Comparison of ENCODE assay signal across 25 mouse cellular contexts in the genomic region with DNA sequence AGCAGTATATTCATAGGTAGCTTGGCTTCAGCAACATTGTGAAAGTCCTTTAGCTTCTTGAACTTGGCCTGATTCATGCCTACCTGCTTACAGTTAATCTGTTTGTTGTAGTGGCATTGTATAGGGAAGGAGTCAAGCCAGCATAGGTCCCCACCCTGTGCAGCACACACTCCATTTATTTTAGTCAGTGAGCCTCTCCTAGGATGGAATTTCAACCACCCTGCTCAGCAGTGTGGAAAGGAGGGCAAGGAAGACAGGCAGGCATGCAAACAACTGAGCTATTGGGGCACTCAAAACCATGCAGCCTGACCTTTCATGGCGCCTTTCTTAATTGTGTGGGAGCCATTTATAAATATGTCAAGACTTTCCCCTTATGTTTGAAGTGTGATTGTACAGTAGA.
A peak's percentile ranks its signal among the peaks of the same experiment; 100 is the strongest.
DNase-seq lines count a peak whose midpoint lies in the region; ATAC-seq and TF ChIP-seq lines count a peak whose summit lies in the region.
"Had no signal": no experiment of that assay in that cellular context is flagged by ENCODE, and none has a peak within 500 bp of the region (broad histone marks: within the 10 kb centered on the region; RNA-seq: fewer than 3 reads in every experiment).

No protein-coding gene starts in this region.

- H3K27ac ChIP-seq in gastrocnemius, adult 2 months: peak overlapping the region; percentile 84
- peak overlapping the region; percentile 72 for H3K27ac ChIP-seq in heart, embryonic 12.5 days (ENCODE audit: poor library complexity, severe bottlenecking)
- no peak overlapping the region for H3K27ac ChIP-seq in kidney, embryonic 14.5 days (ENCODE audit: low read depth, low read length)
- no peak overlapping the region for H3K27ac ChIP-seq in liver, postnatal 0 days (ENCODE audit: low read depth)
- H3K27ac ChIP-seq: hindbrain, embryonic 13.5 days; limb, embryonic 10.5 days; limb, embryonic 15.5 days; liver, embryonic 13.5 days; stomach, embryonic 15.5 days had no signal

- H3K4me2 ChIP-seq in heart, embryonic 12.5 days: no peak overlapping the region
- H3K4me2 ChIP-seq in kidney, embryonic 14.5 days (replicated peaks; ENCODE audit: low read depth, low read length): no peak overlapping the region
- H3K4me2 ChIP-seq in liver, postnatal 0 days (ENCODE audit: low read depth, low read length): no peak overlapping the region
- H3K4me2 ChIP-seq: hindbrain, embryonic 13.5 days; limb, embryonic 15.5 days; liver, embryonic 13.5 days; stomach, embryonic 15.5 days had no signal

- H3K27me3 ChIP-seq in heart, embryonic 12.5 days (replicated peaks): no peaks in the 10 kb centered on the region
- H3K27me3 ChIP-seq in kidney, embryonic 14.5 days (ENCODE audit: control insufficient read depth, insufficient read depth, low read length): no peaks in the 10 kb centered on the region
- no peaks in the 10 kb centered on the region for H3K27me3 ChIP-seq in liver, postnatal 0 days (ENCODE audit: insufficient read depth, low read length)
- H3K27me3 ChIP-seq: CH12.LX; hindbrain, embryonic 13.5 days; limb, embryonic 15.5 days; liver, embryonic 13.5 days; stomach, embryonic 15.5 days had no signal

- peaks cover 16% of the 10 kb centered on the region for H3K36me3 ChIP-seq in heart, embryonic 12.5 days
- no peaks in the 10 kb centered on the region for H3K36me3 ChIP-seq in kidney, embryonic 14.5 days (ENCODE audit: control insufficient read depth, insufficient read depth, low read length)
- H3K36me3 ChIP-seq in liver, postnatal 0 days (replicated peaks; ENCODE audit: insufficient read depth, low read length): no peaks in the 10 kb centered on the region
- H3K36me3 ChIP-seq: hindbrain, embryonic 13.5 days; limb, embryonic 15.5 days; liver, embryonic 13.5 days had no signal

- intact Hi-C loops in gastrocnemius, adult 2 months (cut with DNase I): no loop called here

- peak; percentile 28 for DNase-seq in gastrocnemius, adult 2 months
- DNase-seq in gastrocnemius, postnatal 10 days: no peak
- no peak for DNase-seq in heart, adult 18-20 months
- DNase-seq in kidney, postnatal 14 days: no peak
- peak; percentile 38 for DNase-seq in Muller cell, postnatal 12 days (ENCODE audit: inconsistent ontology term)
- no peak for DNase-seq in liver, postnatal 0 days
- DNase-seq: adrenal gland, adult 8-10 months; cerebellum, adult 2 months; cerebellum, postnatal 14 days; kidney, postnatal 36 days; layer of hippocampus, adult 9-11 months; liver, embryonic 13.5 days; lung, adult 2 months; lung, postnatal 14 days; midbrain, embryonic 14.5 days had no signal

- no peak for ATAC-seq in heart, embryonic 12.5 days (ENCODE audit: insufficient number of reproducible peaks, low FRiP score)
- peak; percentile 87; the same call in 1 of the 2 replicates for ATAC-seq in kidney, embryonic 14.5 days (ENCODE audit: low FRiP score, low TSS enrichment)
- ATAC-seq in liver, postnatal 0 days: no peak
- ATAC-seq: forebrain, embryonic 16.5 days; intestine, embryonic 16.5 days had no signal

- peaks cover 24% of the 10 kb centered on the region for H3K4me1 ChIP-seq in heart, embryonic 12.5 days (replicated peaks)
- H3K4me1 ChIP-seq in kidney, embryonic 14.5 days (ENCODE audit: control insufficient read depth, insufficient read depth, low read length): peaks cover 4% of the 10 kb centered on the region
- no peaks in the 10 kb centered on the region for H3K4me1 ChIP-seq in liver, postnatal 0 days (ENCODE audit: insufficient read depth)
- H3K4me1 ChIP-seq: hindbrain, embryonic 13.5 days; limb, embryonic 10.5 days; limb, embryonic 15.5 days; liver, embryonic 13.5 days; stomach, embryonic 15.5 days had no signal

- TF ChIP-seq CTCF in gastrocnemius, adult 2 months (IDR thresholded peaks at IDR 0.05): no peak
- no peak for TF ChIP-seq CTCF in liver, postnatal 0 days (IDR thresholded peaks at IDR 0.05; ENCODE audit: low read depth)

- no peak for TF ChIP-seq EP300 in liver, postnatal 0 days (IDR thresholded peaks at IDR 0.05; ENCODE audit: low read depth)

- no peak overlapping the region for H3K4me3 ChIP-seq in gastrocnemius, adult 2 months
- no peak overlapping the region for H3K4me3 ChIP-seq in heart, embryonic 12.5 days
- H3K4me3 ChIP-seq in kidney, embryonic 14.5 days (ENCODE audit: low read length): no peak overlapping the region
- H3K4me3 ChIP-seq in liver, postnatal 0 days (ENCODE audit: low read depth, low read length): no peak overlapping the region
- H3K4me3 ChIP-seq: erythroblast, embryonic 14.5 days; hindbrain, embryonic 13.5 days; limb, embryonic 10.5 days; limb, embryonic 15.5 days; liver, embryonic 13.5 days; stomach, embryonic 15.5 days had no signal

- H3K9me3 ChIP-seq in heart, embryonic 12.5 days (replicated peaks): peaks cover 4% of the 10 kb centered on the region; the same call in 1 of the 2 replicates
- H3K9me3 ChIP-seq in kidney, embryonic 14.5 days (ENCODE audit: control insufficient read depth, low read length): no peaks in the 10 kb centered on the region
- peaks cover 4% of the 10 kb centered on the region for H3K9me3 ChIP-seq in liver, postnatal 0 days (ENCODE audit: low read length)
- H3K9me3 ChIP-seq: hindbrain, embryonic 13.5 days; limb, embryonic 10.5 days; limb, embryonic 15.5 days; stomach, embryonic 15.5 days had no signal

- no peak overlapping the region for H3K9ac ChIP-seq in heart, embryonic 12.5 days
- H3K9ac ChIP-seq in kidney, embryonic 14.5 days (ENCODE audit: low read depth, low read length): no peak overlapping the region
- no peak overlapping the region for H3K9ac ChIP-seq in liver, postnatal 0 days (replicated peaks)
- H3K9ac ChIP-seq: hindbrain, embryonic 13.5 days; limb, embryonic 15.5 days; liver, embryonic 13.5 days; stomach, embryonic 15.5 days had no signal

- WGBS in heart, embryonic 12.5 days: 45% methylated on average over 1 of the region's 1 CpGs
- WGBS in kidney, embryonic 14.5 days: 30% methylated on average over 1 of the region's 1 CpGs
- 86% methylated on average over 1 of the region's 1 CpGs for WGBS in liver, postnatal 0 days (ENCODE audit: insufficient replicate concordance)

Comparison
In these comparisons a context has a peak if more than half of its experiments do, and no peak if none do; other contexts are left out.
1. DNase-seq: peak in gastrocnemius, adult 2 months (single experiment) and Muller cell, postnatal 12 days (single experiment); none in gastrocnemius, postnatal 10 days (single experiment), heart, adult 18-20 months (0 of 2), kidney, postnatal 14 days (single experiment) and liver, postnatal 0 days (single experiment).
2. H3K27ac ChIP-seq: peak in gastrocnemius, adult 2 months (single experiment) and heart, embryonic 12.5 days (single experiment); none in kidney, embryonic 14.5 days (single experiment) and liver, postnatal 0 days (single experiment).